1 mouse cellular context compared by ENCODE assay signal in genomic region chr4:134526220-134526619, GRCm38 (mm10).
TF ChIP-seq lines count a peak whose summit lies in the region.

No protein-coding gene starts in this region.

TF ChIP-seq in MEL, 35 proteins besides CTCF, POLR2A, EP300 and RAD21 (continued from another document):
- TF ChIP-seq NRF1 (IDR thresholded peaks at IDR 0.05; ENCODE audit: insufficient read depth, low read depth, low read length, poor library complexity, severe bottlenecking), result no peak
- TF ChIP-seq MYC (IDR thresholded peaks at IDR 0.05; ENCODE audit: low read depth, low read length), result no peak
- no peak for TF ChIP-seq HCFC1 (IDR thresholded peaks at IDR 0.05; ENCODE audit: low read depth, low read length)
- no peak for TF ChIP-seq SMC3 (IDR thresholded peaks at IDR 0.05; ENCODE audit: low read depth, low read length)
- TF ChIP-seq BHLHE40 (IDR thresholded peaks at IDR 0.05; ENCODE audit: borderline replicate concordance, low read depth, low read length), result no peak
